In the genomic region with DNA sequence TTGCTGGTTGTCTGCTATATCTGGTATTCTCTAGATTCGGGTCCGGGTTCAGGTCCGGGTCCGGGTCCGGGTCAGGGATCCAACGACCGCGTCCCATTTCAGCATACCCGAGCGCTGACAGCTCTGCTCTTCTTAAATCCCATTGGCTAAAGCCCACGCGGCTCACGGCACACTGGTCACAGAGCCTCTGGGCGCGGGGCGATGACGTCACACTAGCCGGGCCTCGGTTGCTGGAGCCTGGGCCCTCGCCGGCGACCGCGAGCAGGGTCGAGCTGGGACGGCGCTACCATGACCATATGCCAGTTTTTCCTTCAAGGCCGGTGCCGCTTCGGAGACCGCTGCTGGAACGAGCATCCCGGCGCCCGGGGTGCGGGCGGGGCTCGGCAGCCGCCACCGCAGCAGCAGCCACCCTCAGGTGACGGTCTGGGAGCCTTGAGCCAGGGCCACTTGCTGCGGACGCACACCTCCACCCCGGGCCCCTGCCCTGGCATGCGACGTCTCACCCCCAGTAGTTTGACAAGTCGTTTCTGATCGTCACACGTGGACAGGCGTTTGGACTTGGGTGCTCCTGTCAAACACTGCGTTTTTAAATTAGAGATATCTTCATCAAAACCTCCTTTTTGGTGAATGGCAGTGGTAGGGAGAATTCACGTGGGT, we compare ENCODE assay signal across 8 mouse cellular contexts. TPM values are rescaled to one million over a fixed set of nuclear protein-coding genes. Genes with fewer than 3 reads are reported as not detected.
DNase-seq lines count a peak whose midpoint lies in the region; ATAC-seq lines count a peak whose summit lies in the region.

Gene Nupl2, plus strand, starts transcription at position 175 of the 657 bp plus-strand sequence.

- peak; percentile 95 for DNase-seq in adipocyte (ENCODE audit: low spot score)
- peak; percentile 99 for DNase-seq in embryo, embryonic 10 days (ENCODE audit: low spot score)
- DNase-seq in gastrocnemius, postnatal 10 days, result peak; percentile 96
- DNase-seq in induced T-regulatory cell, adult 2 months (ENCODE audit: low read depth), result peak; percentile 95
- DNase-seq in left cerebral cortex, adult 9 months (ENCODE audit: low spot score in 2 of 2), result peak; percentile 85 to 96
- peak; percentile 98 for DNase-seq in right cerebral cortex, postnatal 14 days
- peak; percentile 89 to 93 for DNase-seq in urinary bladder, postnatal 36 days (ENCODE audit: low spot score in 2 of 2)

- peak; percentile 100 for ATAC-seq in megakaryocyte progenitor cell, adult 5-6 weeks (replicated peaks; ENCODE audit: poor library complexity)

RNA-seq across cellular contexts. Expression of gene Nupl2, which starts in this region (rescaled TPM):
- 1 to 10 TPM; 6.2 to 7.6 TPM for total RNA-seq in gastrocnemius, postnatal 10 days (2021)
- total RNA-seq in megakaryocyte progenitor cell, adult 5-6 weeks (2015), result 13.2 and 16.1 TPM in 2 replicates
- total RNA-seq in megakaryocyte progenitor cell, adult 5-6 weeks (2017), result 5.7 and 10.1 TPM in 2 replicates

Comparison
In these comparisons a context has a peak if more than half of its experiments do, and no peak if none do; other contexts are left out.
1. Peak in every context shown above with its lines: DNase-seq and ATAC-seq.